ENCODE assay signal across 9 mouse cellular contexts in genomic region chr11:19991303-19991976, GRCm38 (mm10).
DNase-seq lines count a peak whose midpoint lies in the region; ATAC-seq and TF ChIP-seq lines count a peak whose summit lies in the region.
"Had no signal": no experiment of that assay in that cellular context is flagged by ENCODE, and none has a peak within 500 bp of the region (broad histone marks: within the 10 kb centered on the region; RNA-seq: fewer than 3 reads in every experiment).

No protein-coding gene starts in this region.

- peaks cover 21% of the 10 kb centered on the region for H3K79me2 ChIP-seq in liver, adult 2 months (ENCODE audit: control insufficient read depth, insufficient read depth, low read length)

- TF ChIP-seq CTCF in liver, adult 2 months (IDR thresholded peaks at IDR 0.05; ENCODE audit: low read depth, low read length): no peak
- TF ChIP-seq CTCF in kidney, adult 2 months (conservative IDR thresholded peaks at IDR 0.05; ENCODE audit: insufficient read depth, insufficient read length, low read depth, low read length): no peak

- H3K4me2 ChIP-seq in embryonic facial prominence, embryonic 12.5 days (replicated peaks): no peak overlapping the region

- H3K27ac ChIP-seq in embryonic facial prominence, embryonic 12.5 days: 0 out of 2 replicates have a peak overlapping the region, but pooled peaks have one; percentile 4
- no peak overlapping the region for H3K27ac ChIP-seq in embryonic facial prominence, embryonic 10.5 days (replicated peaks)
- peak overlapping the region; percentile 21; the same call in 1 of the 2 replicates for H3K27ac ChIP-seq in liver, adult 2 months (replicated peaks; ENCODE audit: insufficient read depth, low read depth, low read length)
- peak overlapping the region; percentile 61; the same call in 1 of the 2 replicates for H3K27ac ChIP-seq in kidney, adult 2 months (ENCODE audit: insufficient read depth, low read depth, low read length)

- H3K36me3 ChIP-seq in embryonic facial prominence, embryonic 12.5 days: no peaks in the 10 kb centered on the region
- H3K36me3 ChIP-seq in embryonic facial prominence, embryonic 10.5 days (replicated peaks): peaks cover 3% of the 10 kb centered on the region; the same call in 1 of the 2 replicates
- H3K36me3 ChIP-seq in liver, adult 2 months (ENCODE audit: control insufficient read depth, insufficient read depth, low read length): no peaks in the 10 kb centered on the region
- H3K36me3 ChIP-seq in kidney, adult 2 months (ENCODE audit: control insufficient read depth, insufficient read depth, low read length): no peaks in the 10 kb centered on the region

- ATAC-seq in embryonic facial prominence, embryonic 12.5 days (ENCODE audit: insufficient number of reproducible peaks, insufficient read depth, low FRiP score, low TSS enrichment): no peak

- H3K9me3 ChIP-seq in embryonic facial prominence, embryonic 12.5 days: no peaks in the 10 kb centered on the region
- H3K9me3 ChIP-seq in embryonic facial prominence, embryonic 10.5 days: no peaks in the 10 kb centered on the region

- no peak overlapping the region for H3K4me3 ChIP-seq in embryonic facial prominence, embryonic 12.5 days
- no peak overlapping the region for H3K4me3 ChIP-seq in embryonic facial prominence, embryonic 10.5 days
- no peak overlapping the region for H3K4me3 ChIP-seq in liver, adult 2 months (ENCODE audit: insufficient read depth, low read depth, low read length)
- H3K4me3 ChIP-seq in kidney, adult 2 months (ENCODE audit: insufficient read depth, low read depth, low read length): no peak overlapping the region

- WGBS in embryonic facial prominence, embryonic 12.5 days: 57% methylated on average over 12 of the region's 12 CpGs
- WGBS in embryonic facial prominence, embryonic 10.5 days: 73% methylated on average over 12 of the region's 12 CpGs
- 27% methylated on average over 12 of the region's 12 CpGs for WGBS in liver, adult 2 months
- 53% methylated on average over 12 of the region's 12 CpGs for WGBS in kidney, adult 2 months

- no peak overlapping the region for H3K9ac ChIP-seq in embryonic facial prominence, embryonic 12.5 days
- H3K9ac ChIP-seq in liver, adult 2 months (ENCODE audit: low read depth, low read length): no peak overlapping the region

- no peak for TF ChIP-seq POLR2A in liver, adult 2 months (IDR thresholded peaks at IDR 0.05; ENCODE audit: extremely low read depth, insufficient read depth, low read length)
- TF ChIP-seq POLR2A in kidney, adult 2 months (IDR thresholded peaks at IDR 0.05; ENCODE audit: low read depth, low read length): no peak

- H3K4me1 ChIP-seq in embryonic facial prominence, embryonic 12.5 days: peaks cover 39% of the 10 kb centered on the region
- peaks cover 65% of the 10 kb centered on the region for H3K4me1 ChIP-seq in embryonic facial prominence, embryonic 10.5 days
- peaks cover 32% of the 10 kb centered on the region for H3K4me1 ChIP-seq in liver, adult 2 months (ENCODE audit: control insufficient read depth, insufficient read depth, low read length)
- peaks cover 51% of the 10 kb centered on the region for H3K4me1 ChIP-seq in kidney, adult 2 months (ENCODE audit: control insufficient read depth, insufficient read depth, low read length)

- H3K27me3 ChIP-seq in embryonic facial prominence, embryonic 12.5 days: no peaks in the 10 kb centered on the region
- no peaks in the 10 kb centered on the region for H3K27me3 ChIP-seq in embryonic facial prominence, embryonic 10.5 days (replicated peaks; ENCODE audit: low read depth, poor library complexity, severe bottlenecking)
- no peaks in the 10 kb centered on the region for H3K27me3 ChIP-seq in liver, adult 2 months (ENCODE audit: control insufficient read depth, insufficient read depth, low read length)
- no peaks in the 10 kb centered on the region for H3K27me3 ChIP-seq in kidney, adult 2 months (replicated peaks; ENCODE audit: control insufficient read depth, insufficient read depth, low read length)

- no peak for DNase-seq in embryonic facial prominence, embryonic 10.5 days (ENCODE audit: low spot score)
- DNase-seq in liver, adult 2 months (ENCODE audit: extremely low read depth, low read depth, low spot score): peak; percentile 75
- DNase-seq in liver: no peak
- DNase-seq in kidney, adult 2 months: peak; percentile 54
- peak; percentile 45 for DNase-seq in lung, postnatal 25 days (ENCODE audit: low spot score)
- DNase-seq in layer of hippocampus, postnatal 14 days (ENCODE audit: low spot score in 2 of 2): no peak
- DNase-seq in layer of hippocampus, adult 9-10 months (ENCODE audit: low spot score): no peak
- DNase-seq: thymus, postnatal 4 days had no signal

Comparison
In these comparisons a context has a peak if more than half of its experiments do, and no peak if none do; other contexts are left out.
1. DNase-seq: peak in liver, adult 2 months (single experiment), kidney, adult 2 months (single experiment) and lung, postnatal 25 days (single experiment); none in embryonic facial prominence, embryonic 10.5 days (single experiment), liver (single experiment), layer of hippocampus, postnatal 14 days (0 of 2) and layer of hippocampus, adult 9-10 months (single experiment).